Mouse (Mus musculus): ENCODE data around the gene Trpm5. TPM values are rescaled to one million over a fixed set of nuclear protein-coding genes. Genes with fewer than 3 reads are reported as not detected.

Trpm5 gene
- polyA plus RNA-seq, 1 experiment from 2014 or later = 1.7 TPM

DNA sequence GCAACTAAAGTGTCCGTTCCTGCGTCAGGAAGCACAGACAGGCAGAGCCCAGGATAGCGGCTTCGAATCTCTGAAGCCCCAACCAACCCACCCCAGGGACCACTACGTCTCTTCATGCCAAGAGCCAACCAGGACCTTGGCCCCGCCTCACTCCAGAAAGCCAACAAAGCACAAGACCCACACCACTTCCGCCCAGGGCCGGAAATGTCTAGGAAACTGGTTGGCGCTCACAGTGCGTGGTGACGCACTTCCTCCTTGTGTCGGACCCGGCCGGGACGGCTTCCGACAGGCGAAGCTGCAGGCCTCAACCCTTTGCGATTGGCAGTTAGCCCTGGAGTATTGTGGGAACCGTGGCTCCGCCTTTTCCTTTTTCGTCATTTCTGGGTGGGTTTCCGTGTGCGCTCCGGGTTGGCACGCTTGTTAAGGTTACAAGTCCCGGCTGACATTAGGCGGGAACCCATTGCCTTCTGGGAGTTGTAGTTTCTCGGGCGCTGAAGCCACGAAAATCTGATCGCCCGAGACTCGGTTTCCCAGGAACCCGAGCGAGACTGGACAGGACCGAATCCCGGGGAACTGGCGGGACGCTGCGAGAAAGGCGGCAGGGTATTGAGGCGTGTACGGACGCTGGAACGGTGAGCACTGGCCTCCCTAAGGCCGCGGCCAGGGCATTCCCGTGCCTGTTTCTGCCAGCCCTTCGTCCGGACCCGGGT lies 25.4 kb downstream of the Trpm5 start, which contains the start of gene Tssc4:
Gene Tssc4 (plus strand): TSS at position 368 of the 710 bp plus-strand sequence.
- Histone ChIP-seq H3K4me1 (peaks cover 30% of the 10 kb centered on the region), H3K4me3 (peak within 1 kb of the TSS; percentile 89), H3K36me3 (ENCODE audit: poor library complexity, severe bottlenecking) (peaks cover 40% of the 10 kb centered on the region), H3K9ac (peak within 1 kb of the TSS; percentile 94), H3K27me3 (no peaks in the 10 kb centered on the region), H3K9me3 (replicated peaks) (no peaks in the 10 kb centered on the region), H3K27ac (peak within 1 kb of the TSS; percentile 93), H3K4me2 (peak within 1 kb of the TSS; percentile 100)
- WGBS = under 1% methylated on average over 51 of the region's 51 CpGs
- peak; percentile 98 for ATAC-seq

DNA sequence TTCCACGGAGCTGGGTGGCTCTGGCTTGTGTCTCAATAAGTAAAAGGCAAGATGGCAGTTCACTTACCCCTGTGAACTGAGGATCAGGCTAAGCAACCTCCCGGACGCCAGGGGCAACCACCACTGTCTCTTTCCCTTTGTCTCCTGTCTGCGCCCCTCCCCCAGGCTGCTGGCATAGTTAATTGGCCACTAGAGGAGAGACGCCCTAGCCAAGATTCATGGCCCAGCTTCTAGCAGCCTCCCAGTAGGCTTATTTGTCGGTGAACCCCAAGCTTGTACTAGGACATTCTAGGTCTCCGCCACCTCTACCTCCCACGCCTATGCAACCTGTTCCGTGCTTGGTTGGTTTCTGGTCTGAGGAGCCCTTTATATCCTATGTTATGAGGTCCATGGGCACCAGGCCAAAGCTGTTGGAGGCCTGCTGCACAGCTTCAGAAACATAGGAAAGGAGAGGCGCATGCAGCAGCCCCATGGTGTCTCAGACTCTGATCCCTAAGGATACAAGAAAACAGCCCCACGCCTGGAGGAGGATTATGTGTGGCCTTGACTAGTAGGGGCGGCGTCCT lies 26.0 kb downstream of the Trpm5 start:
- Histone ChIP-seq H3K4me3 (peak overlapping the region; percentile 89), H3K27ac (peak overlapping the region; percentile 93), H3K4me2 (peak overlapping the region; percentile 100), H3K27me3 (no peaks in the 10 kb centered on the region), H3K9ac (peak overlapping the region; percentile 61), H3K9me3 (replicated peaks) (no peaks in the 10 kb centered on the region), H3K36me3 (ENCODE audit: poor library complexity, severe bottlenecking) (peaks cover 47% of the 10 kb centered on the region), H3K4me1 (peaks cover 30% of the 10 kb centered on the region)
- peak; percentile 7 for ATAC-seq
- 48% methylated on average over 13 of the region's 13 CpGs for WGBS

DNA sequence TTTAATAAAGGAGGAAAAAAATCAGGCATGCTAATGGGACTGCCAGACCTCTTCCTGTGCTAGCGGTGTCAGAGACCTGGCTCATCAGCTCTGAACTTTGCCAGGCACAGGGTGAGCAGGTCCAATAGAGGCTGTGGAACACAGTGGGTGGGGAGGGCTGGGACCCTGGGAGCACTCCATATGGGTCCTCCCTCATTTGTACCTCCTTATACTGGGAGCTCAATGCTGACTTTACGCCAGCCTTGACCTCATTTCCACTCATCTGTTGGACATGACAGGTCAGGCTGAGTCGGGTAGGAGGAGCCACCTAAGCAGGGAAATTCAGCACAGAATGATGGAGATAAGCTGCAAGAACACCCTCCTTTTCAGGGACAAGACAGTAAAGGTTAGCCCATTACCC lies 26.5 kb downstream of the Trpm5 start:
- Histone ChIP-seq H3K9ac (0 out of 2 replicates have a peak overlapping the region, but pooled peaks have one; percentile 61), H3K4me3 (peak overlapping the region; percentile 89), H3K4me1 (peaks cover 30% of the 10 kb centered on the region), H3K4me2 (peak overlapping the region; percentile 100), H3K9me3 (replicated peaks) (no peaks in the 10 kb centered on the region), H3K27me3 (no peaks in the 10 kb centered on the region), H3K27ac (peak overlapping the region; percentile 93), H3K36me3 (ENCODE audit: poor library complexity, severe bottlenecking) (peaks cover 52% of the 10 kb centered on the region)
- no peak for ATAC-seq
- WGBS = 83% methylated on average over 3 of the region's 3 CpGs

DNA sequence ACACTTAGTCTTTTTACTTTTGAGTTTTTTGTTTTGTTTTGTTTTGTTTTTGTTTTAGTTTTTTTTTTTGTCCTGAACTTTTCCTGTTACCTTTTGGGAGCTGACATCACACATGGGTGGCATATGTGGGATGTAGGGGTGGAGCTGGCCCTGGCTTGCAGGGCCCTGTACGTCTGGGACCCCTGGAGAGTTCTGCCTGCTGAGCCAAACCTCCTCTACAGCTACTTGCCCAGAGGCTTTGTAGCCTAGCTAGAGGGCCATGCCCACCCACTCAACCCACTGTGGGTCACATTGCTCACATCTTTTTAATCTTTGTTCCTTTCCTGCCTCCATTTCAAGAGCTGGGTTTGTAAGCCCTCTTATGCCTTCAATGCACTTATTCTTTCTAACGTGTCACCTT lies 27.0 kb downstream of the Trpm5 start:
- Histone ChIP-seq H3K27ac (no peak overlapping the region), H3K27me3 (no peaks in the 10 kb centered on the region), H3K4me1 (peaks cover 30% of the 10 kb centered on the region), H3K9ac (no peak overlapping the region), H3K4me2 (no peak overlapping the region), H3K9me3 (replicated peaks) (no peaks in the 10 kb centered on the region), H3K36me3 (ENCODE audit: poor library complexity, severe bottlenecking) (peaks cover 56% of the 10 kb centered on the region), H3K4me3 (no peak overlapping the region)
- no peak for ATAC-seq
- 73% methylated on average over 2 of the region's 2 CpGs for WGBS

GRCm38 (mm10) chr7:143065692-143066091 lies 28.8 kb downstream of the Trpm5 start:
- Histone ChIP-seq H3K4me1 (peaks cover 23% of the 10 kb centered on the region), H3K4me3 (no peak overlapping the region), H3K9ac (no peak overlapping the region), H3K36me3 (ENCODE audit: poor library complexity, severe bottlenecking) (peaks cover 67% of the 10 kb centered on the region), H3K27me3 (no peaks in the 10 kb centered on the region), H3K9me3 (replicated peaks) (no peaks in the 10 kb centered on the region), H3K27ac (no peak overlapping the region), H3K4me2 (no peak overlapping the region)
- whole genome bisulfite sequencing = 91% methylated on average over 2 of the region's 2 CpGs
- ATAC-seq = no peak

DNA sequence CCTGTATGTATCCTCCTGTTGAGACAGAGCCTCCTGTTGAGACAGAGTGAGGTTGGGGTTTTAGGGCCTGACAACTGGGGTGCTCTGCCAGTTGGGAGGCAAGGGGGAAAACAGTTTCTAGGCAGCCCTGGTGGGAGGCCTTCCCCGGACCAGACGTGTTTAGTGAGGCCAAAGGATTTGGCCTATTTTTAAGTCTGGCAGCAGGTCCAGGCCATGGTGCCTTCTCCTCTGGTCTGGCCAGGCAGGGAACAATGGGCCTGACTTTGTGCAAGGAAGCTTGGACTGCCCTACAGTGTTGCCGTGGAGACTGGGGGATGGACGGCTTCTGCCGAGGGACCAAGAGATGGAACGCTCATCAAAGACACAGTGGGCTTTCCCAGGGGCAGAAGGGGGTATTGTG lies 30.2 kb downstream of the Trpm5 start:
- H3K4me3 ChIP-seq = no peak overlapping the region
- H3K9ac ChIP-seq = no peak overlapping the region

GRCm38 (mm10) chr7:143062704-143063103 lies 31.7 kb downstream of the Trpm5 start:
- peaks cover 65% of the 10 kb centered on the region for H3K36me3 ChIP-seq (ENCODE audit: poor library complexity, severe bottlenecking)
- ATAC-seq = no peak
- no peak overlapping the region for H3K4me2 ChIP-seq

More for the DNA sequence above, 30.2 kb downstream of the Trpm5 start:
- H3K4me1 ChIP-seq = peaks cover 14% of the 10 kb centered on the region
- H3K4me2 ChIP-seq = no peak overlapping the region
- no peaks in the 10 kb centered on the region for H3K9me3 ChIP-seq (replicated peaks)
- H3K36me3 ChIP-seq (ENCODE audit: poor library complexity, severe bottlenecking) = peaks cover 69% of the 10 kb centered on the region
- no peaks in the 10 kb centered on the region for H3K27me3 ChIP-seq
- 59% methylated on average over 6 of the region's 6 CpGs for WGBS
- ATAC-seq = no peak
- no peak overlapping the region for H3K27ac ChIP-seq

GRCm38 (mm10) chr7:143059202-143059870 lies 35.1 kb downstream of the Trpm5 start:
- peaks cover 21% of the 10 kb centered on the region for H3K4me1 ChIP-seq
- ATAC-seq = no peak
- whole genome bisulfite sequencing = 78% methylated on average over 5 of the region's 5 CpGs
- no peak overlapping the region for H3K4me2 ChIP-seq
- H3K27me3 ChIP-seq = no peaks in the 10 kb centered on the region
- H3K4me3 ChIP-seq = no peak overlapping the region
- no peaks in the 10 kb centered on the region for H3K9me3 ChIP-seq (replicated peaks)
- no peak overlapping the region for H3K9ac ChIP-seq
- H3K27ac ChIP-seq = 0 out of 2 replicates have a peak overlapping the region, but pooled peaks have one; percentile 0
- H3K36me3 ChIP-seq (ENCODE audit: poor library complexity, severe bottlenecking) = peaks cover 36% of the 10 kb centered on the region

More at GRCm38 (mm10) chr7:143062704-143063103, 31.7 kb downstream of the Trpm5 start:
- Histone ChIP-seq H3K4me3 (no peak overlapping the region), H3K27me3 (no peaks in the 10 kb centered on the region), H3K27ac (no peak overlapping the region), H3K4me1 (peaks cover 3% of the 10 kb centered on the region), H3K9ac (no peak overlapping the region), H3K9me3 (replicated peaks) (no peaks in the 10 kb centered on the region)
- 90% methylated on average over 2 of the region's 2 CpGs for WGBS

GRCm38 (mm10) chr7:143058221-143058697 lies 36.2 kb downstream of the Trpm5 start:
- Histone ChIP-seq H3K4me1 (peaks cover 31% of the 10 kb centered on the region), H3K9ac (no peak overlapping the region), H3K4me2 (no peak overlapping the region), H3K36me3 (ENCODE audit: poor library complexity, severe bottlenecking) (peaks cover 25% of the 10 kb centered on the region), H3K27me3 (no peaks in the 10 kb centered on the region), H3K4me3 (no peak overlapping the region), H3K9me3 (replicated peaks) (no peaks in the 10 kb centered on the region), H3K27ac (0 out of 2 replicates have a peak overlapping the region, but pooled peaks have one; percentile 49)
- no peak for ATAC-seq
- 87% methylated on average over 5 of the region's 5 CpGs for WGBS

GRCm38 (mm10) chr7:143057667-143058220 lies 36.7 kb downstream of the Trpm5 start:
- peaks cover 31% of the 10 kb centered on the region for H3K4me1 ChIP-seq

DNA sequence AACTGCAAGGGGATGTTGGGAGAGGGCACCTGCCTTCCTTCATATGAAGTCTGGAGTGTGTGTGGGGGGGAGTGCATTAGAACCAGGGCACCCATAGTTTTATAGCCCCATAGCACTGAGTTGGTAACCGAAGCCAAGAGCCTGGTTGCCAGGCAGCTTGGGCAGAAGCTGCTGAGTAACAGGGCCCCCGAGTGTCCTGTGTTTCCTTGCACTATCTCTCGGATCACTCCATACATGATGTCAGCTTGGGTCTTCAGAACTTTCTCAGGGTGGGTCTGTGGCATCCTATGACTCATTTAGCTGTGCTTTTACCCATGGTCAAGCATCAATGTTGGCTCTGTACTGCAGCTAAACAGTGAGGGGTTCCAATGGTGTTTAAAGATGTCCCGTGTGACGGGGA lies 37.4 kb downstream of the Trpm5 start:
- no peak overlapping the region for H3K27ac ChIP-seq
- ATAC-seq = no peak
- H3K36me3 ChIP-seq (ENCODE audit: poor library complexity, severe bottlenecking) = peaks cover 12% of the 10 kb centered on the region; the same call in 1 of the 2 replicates
- H3K4me1 ChIP-seq = peaks cover 32% of the 10 kb centered on the region
- no peak overlapping the region for H3K9ac ChIP-seq
- no peaks in the 10 kb centered on the region for H3K27me3 ChIP-seq
- no peak overlapping the region for H3K4me3 ChIP-seq
- no peaks in the 10 kb centered on the region for H3K9me3 ChIP-seq (replicated peaks)
- 87% methylated on average over 5 of the region's 5 CpGs for WGBS
- no peak overlapping the region for H3K4me2 ChIP-seq

More at GRCm38 (mm10) chr7:143057667-143058220, 36.7 kb downstream of the Trpm5 start:
- Histone ChIP-seq H3K9me3 (replicated peaks) (no peaks in the 10 kb centered on the region), H3K4me3 (no peak overlapping the region), H3K36me3 (ENCODE audit: poor library complexity, severe bottlenecking) (peaks cover 20% of the 10 kb centered on the region), H3K27ac (0 out of 2 replicates have a peak overlapping the region, but pooled peaks have one; percentile 49), H3K9ac (no peak overlapping the region), H3K27me3 (no peaks in the 10 kb centered on the region), H3K4me2 (no peak overlapping the region)
- ATAC-seq = no peak
- 88% methylated on average over 9 of the region's 9 CpGs for WGBS

Data from forebrain, embryonic 13.5 days (tissue).